Mouse (Mus musculus) CH12.LX (cell line): ENCODE measurements around the gene Shank1. TPM values are rescaled to one million over a fixed set of nuclear protein-coding genes. Genes with fewer than 3 reads are reported as not detected.

Experiments
- DNase-seq: peaks from one replicate; pipeline ENCODE4 v3.0.0-alpha.2; 2013; ENCODE audit errors: extremely low read depth
- H3K27ac ChIP-seq: 2 replicates; pipeline ENCODE4 v1.5.1; 2012; ENCODE audit warnings: low read depth, mild to moderate bottlenecking, control low read depth, moderate library complexity; ENCODE audit not compliant: insufficient read depth
- H3K27me3 ChIP-seq: replicated peaks from 2 replicates; pipeline ENCODE3; 2012; ENCODE audit warnings: inconsistent platforms
- H3K36me3 ChIP-seq, 2 experiments: replicated peaks in 1 of 2; 2 replicates each; pipeline versions ENCODE3 to v1.6.1; 2012; ENCODE audit warnings: inconsistent platforms in 1 of 2, low read length in 1 of 2, mild to moderate bottlenecking in 1 of 2, mixed read lengths in 1 of 2, moderate library complexity in 1 of 2; ENCODE audit not compliant: control insufficient read depth in 1 of 2, insufficient read depth in 1 of 2
- H3K4me1 ChIP-seq, 2 experiments: 2 replicates each; pipeline ENCODE4 v1.6.1; 2012; ENCODE audit warnings: inconsistent platforms in 1 of 2, moderate library complexity in 1 of 2; ENCODE audit not compliant: insufficient read depth in 2 of 2, control insufficient read depth in 1 of 2
- H3K4me2 ChIP-seq: 2 replicates; pipeline ENCODE4 v1.6.1; 2012; ENCODE audit warnings: low read depth, mild to moderate bottlenecking, control low read depth; ENCODE audit not compliant: poor library complexity, insufficient read depth, severe bottlenecking
- H3K4me3 ChIP-seq, 3 experiments: fragments of 150-350 bp in 1 of 3; sonication (generic) in 1 of 3; replicated peaks in 1 of 3; 2 replicates each; pipeline versions ENCODE3 to v1.5.1; 2011 to 2012; ENCODE audit warnings: low read depth in 2 of 3, low read length in 2 of 3, mild to moderate bottlenecking in 2 of 3, moderate library complexity in 2 of 3, control low read depth in 1 of 3, improper control_type of control experiment in 1 of 3, inconsistent platforms in 1 of 3, mixed read lengths in 1 of 3; ENCODE audit not compliant: poor library complexity in 1 of 3
- H3K79me2 ChIP-seq: replicated peaks from 2 replicates; pipeline ENCODE4 v1.6.1; 2012; ENCODE audit warnings: mild to moderate bottlenecking, moderate library complexity; ENCODE audit not compliant: control insufficient read depth, poor library complexity, insufficient read depth, severe bottlenecking; ENCODE audit errors: extremely low read depth
- H3K9ac ChIP-seq: 2 replicates; pipeline ENCODE4 v1.6.1; 2012; ENCODE audit warnings: low read depth, mild to moderate bottlenecking, control low read depth, moderate library complexity; ENCODE audit not compliant: insufficient read depth
- H3K9me3 ChIP-seq: replicated peaks from 2 replicates; pipeline ENCODE3; 2012; ENCODE audit warnings: low read length, inconsistent platforms, mixed read lengths
- BHLHE40 ChIP-seq: IDR thresholded peaks from 2 replicates; pipeline ENCODE4 v1.6.1; 2011; ENCODE audit warnings: mild to moderate bottlenecking, low read depth, low read length, improper control_type of control experiment
- CHD1 ChIP-seq: IDR thresholded peaks from 2 replicates; pipeline ENCODE4 v1.6.1; 2012; ENCODE audit warnings: low read depth, low read length, improper control_type of control experiment, inconsistent platforms
- CHD2 ChIP-seq: IDR thresholded peaks from 2 replicates; pipeline ENCODE4 v1.6.1; 2011; ENCODE audit warnings: low read length, improper control_type of control experiment
- ELF1 ChIP-seq: IDR thresholded peaks from 2 replicates; pipeline ENCODE4 v1.6.1; 2014; ENCODE audit warnings: low read depth, mild to moderate bottlenecking, inconsistent platforms, low read length, improper control_type of control experiment
- EP300 ChIP-seq: IDR thresholded peaks from 2 replicates; pipeline ENCODE4 v1.6.1; 2011; ENCODE audit warnings: low read length, improper control_type of control experiment
- ETS1 ChIP-seq: conservative IDR thresholded peaks from 2 replicates; pipeline ENCODE4 v1.6.1; 2012; ENCODE audit warnings: low read depth, mild to moderate bottlenecking, inconsistent platforms, low read length, improper control_type of control experiment, moderate library complexity
- IRF4 ChIP-seq: IDR thresholded peaks from 2 replicates; pipeline ENCODE4 v1.6.1; 2014; ENCODE audit warnings: low read depth, mild to moderate bottlenecking, inconsistent platforms, low read length, improper control_type of control experiment
- JUN ChIP-seq: IDR thresholded peaks from 2 replicates; pipeline ENCODE4 v1.6.1; 2011; ENCODE audit warnings: low read depth, mild to moderate bottlenecking, low read length, improper control_type of control experiment, moderate library complexity; ENCODE audit not compliant: insufficient read depth
- JUND ChIP-seq: conservative IDR thresholded peaks from 2 replicates; pipeline ENCODE4 v1.6.1; 2011; ENCODE audit warnings: low read depth, low read length, improper control_type of control experiment
- KAT2A ChIP-seq: IDR thresholded peaks from 2 replicates; pipeline ENCODE4 v1.6.1; 2012; ENCODE audit warnings: low read length, improper control_type of control experiment, inconsistent platforms; ENCODE audit not compliant: insufficient replicate concordance
- MAFK ChIP-seq: IDR thresholded peaks from 2 replicates; pipeline ENCODE4 v1.6.1; 2011; ENCODE audit warnings: low read length, improper control_type of control experiment; ENCODE audit not compliant: insufficient replicate concordance
- MAX ChIP-seq: IDR thresholded peaks from 2 replicates; pipeline ENCODE4 v1.6.1; 2011; ENCODE audit warnings: low read length, improper control_type of control experiment
- MEF2A ChIP-seq: IDR thresholded peaks from 2 replicates; pipeline ENCODE4 v1.6.1; 2014; ENCODE audit warnings: low read depth, mild to moderate bottlenecking, inconsistent platforms, low read length, improper control_type of control experiment, borderline replicate concordance
- MXI1 ChIP-seq: IDR thresholded peaks from 2 replicates; pipeline ENCODE4 v1.6.1; 2011; ENCODE audit warnings: mild to moderate bottlenecking, low read depth, low read length, improper control_type of control experiment
- MYC ChIP-seq: IDR thresholded peaks from 2 replicates; pipeline ENCODE4 v1.6.1; 2011; ENCODE audit warnings: low read depth, mild to moderate bottlenecking, improper control_type of control experiment, low read length
- NELFE ChIP-seq: IDR thresholded peaks from 2 replicates; pipeline ENCODE4 v1.6.1; 2011; ENCODE audit warnings: low read depth, low read length, improper control_type of control experiment
- NRF1 ChIP-seq: IDR thresholded peaks from 2 replicates; pipeline ENCODE4 v1.6.1; 2014; ENCODE audit warnings: low read depth, mild to moderate bottlenecking, inconsistent platforms, low read length, improper control_type of control experiment, moderate library complexity
- POLR2A ChIP-seq: IDR thresholded peaks from 2 replicates; pipeline ENCODE4 v1.6.1; 2011; ENCODE audit warnings: low read depth, mild to moderate bottlenecking, improper control_type of control experiment, low read length
- POLR2AphosphoS2 ChIP-seq: IDR thresholded peaks from 2 replicates; pipeline ENCODE4 v1.6.1; 2011; ENCODE audit warnings: low read depth, low read length, improper control_type of control experiment
- RAD21 ChIP-seq: IDR thresholded peaks from 2 replicates; pipeline ENCODE4 v1.6.1; 2011; ENCODE audit warnings: low read depth, mild to moderate bottlenecking, low read length, improper control_type of control experiment, moderate library complexity
- RCOR1 ChIP-seq: conservative IDR thresholded peaks from 2 replicates; pipeline ENCODE4 v1.6.1; 2012; ENCODE audit warnings: low read depth, mild to moderate bottlenecking, inconsistent platforms, low read length, improper control_type of control experiment
- SIN3A ChIP-seq: IDR thresholded peaks from 2 replicates; pipeline ENCODE4 v1.6.1; 2012; ENCODE audit warnings: low read length, improper control_type of control experiment, inconsistent platforms
- SMC3 ChIP-seq: IDR thresholded peaks from 2 replicates; pipeline ENCODE4 v1.6.1; 2011; ENCODE audit warnings: low read depth, low read length, improper control_type of control experiment
- TBP ChIP-seq: conservative IDR thresholded peaks from 2 replicates; pipeline ENCODE4 v1.6.1; 2011; ENCODE audit warnings: low read depth, low read length, improper control_type of control experiment
- TCF12 ChIP-seq: IDR thresholded peaks from 2 replicates; pipeline ENCODE4 v1.6.1; 2014; ENCODE audit warnings: low read depth, mild to moderate bottlenecking, inconsistent platforms, low read length, improper control_type of control experiment
- UBTF ChIP-seq: IDR thresholded peaks from 2 replicates; pipeline ENCODE4 v1.6.1; 2012; ENCODE audit warnings: low read depth, mild to moderate bottlenecking, inconsistent platforms, low read length, improper control_type of control experiment, moderate library complexity
- USF2 ChIP-seq: conservative IDR thresholded peaks from 2 replicates; pipeline ENCODE4 v1.6.1; 2011; ENCODE audit warnings: low read depth, low read length, improper control_type of control experiment
- ZC3H11A ChIP-seq: IDR thresholded peaks from 2 replicates; pipeline ENCODE4 v1.6.1; 2012; ENCODE audit warnings: low read depth, mild to moderate bottlenecking, inconsistent platforms, low read length, improper control_type of control experiment
- ZKSCAN1 ChIP-seq: IDR thresholded peaks from 2 replicates; pipeline ENCODE4 v1.6.1; 2012; ENCODE audit warnings: low read depth, inconsistent platforms, low read length, improper control_type of control experiment, borderline replicate concordance
- ZMIZ1 ChIP-seq: IDR thresholded peaks from 2 replicates; pipeline ENCODE4 v1.6.1; 2012; ENCODE audit warnings: low read depth, mild to moderate bottlenecking, inconsistent platforms, low read length, improper control_type of control experiment
- ZNF384 ChIP-seq: IDR thresholded peaks from 2 replicates; pipeline ENCODE4 v1.6.1; 2012; ENCODE audit warnings: low read depth, low read length, improper control_type of control experiment, inconsistent platforms
- dilution Hi-C: fragments of 300-500 bp; cut with MboI; formaldehyde crosslinking; loops from 2 replicates; pipeline ENCODE4 v1.14.3; 2020; ENCODE audit warnings: low sequenced_read_pairs; ENCODE audit not compliant: extremely low pct_unique_long_range_greater_than_20kb, extremely low pct_ligation_motif_present
- in situ Hi-C: fragments of 300-500 bp; cut with MboI; formaldehyde crosslinking; loops from 3 replicates; pipeline ENCODE4 v1.14.3; 2019; ENCODE audit warnings: low sequenced_read_pairs, low pct_ligation_motif_present, low pct_unique_long_range_greater_than_20kb, mixed read lengths
- polyA plus RNA-seq: library from polyadenylated mRNA; unstranded; fragments of >175 nt; gene quantifications from 2 replicates; pipeline ENCODE4 v1.2.1, GENCODE M21; 2012; ENCODE audit warnings: low read depth; ENCODE audit not compliant: insufficient read length
- total RNA-seq, 2 experiments: library from RNA; depleted of rRNA; stranded (reverse); fragments of 300-350 nt in 1 of 2; fragments of >200 nt in 1 of 2; gene quantifications; 2 replicates each; pipeline ENCODE4 v1.2.3; 2012 to 2014

The Shank1 gene
- total and polyA plus RNA-seq, 3 experiments = under 0.01 to 0.07 TPM; not detected in 1

GRCm38 (mm10) chr7:44310878-44311712, 1.0 kb downstream of the Shank1 start:
- Histone ChIP-seq H3K36me3 (no peaks in the 10 kb centered on the region), H3K27ac (no peak overlapping the region), H3K27me3 (peaks cover 74% of the 10 kb centered on the region), H3K9me3 (no peaks in the 10 kb centered on the region), H3K4me2 (peak overlapping the region; percentile 22), H3K9ac (no peak overlapping the region), H3K4me1 (peaks cover 16 to 45% of the 10 kb centered on the region in 2 experiments), H3K79me2 (no peaks in the 10 kb centered on the region), H3K4me3 (peak overlapping the region in 1 of 3 experiments; percentile 17)
- dilution Hi-C loops = no loop called here
- DNase-seq = peak; percentile 15
- TF ChIP-seq TCF12 (0 out of 2 replicates have a peak, but pooled peaks have one; percentile 11), KAT2A (no peak)
- in situ Hi-C loops = no loop called here

- dilution Hi-C loops (no loop called here), in situ Hi-C loops (no loop called here)
- H3K27ac ChIP-seq = no peak overlapping the region
- no peaks in the 10 kb centered on the region for H3K9me3 ChIP-seq
- DNase-seq = peak; percentile 70
- peak overlapping the region; percentile 22; the same call in 1 of the 2 replicates for H3K4me2 ChIP-seq
- H3K4me3 ChIP-seq = no peak overlapping the region
- H3K27me3 ChIP-seq = peaks cover 67% of the 10 kb centered on the region
- H3K36me3 ChIP-seq = no peaks in the 10 kb centered on the region
- no peaks in the 10 kb centered on the region for H3K79me2 ChIP-seq
- H3K4me1 ChIP-seq = peaks cover 17 to 45% of the 10 kb centered on the region in 2 experiments
- H3K9ac ChIP-seq = no peak overlapping the region
- no peak for TF ChIP-seq ZNF384
- TF ChIP-seq JUND = no peak
- no peak for TF ChIP-seq IRF4
- TF ChIP-seq NRF1 = no peak
- peak; percentile 67; the same call in 1 of the 2 replicates for TF ChIP-seq MYC
- no peak for TF ChIP-seq JUN
- TF ChIP-seq RCOR1 = no peak
- TF ChIP-seq NELFE = no peak
- 0 out of 2 replicates have a peak, but pooled peaks have one; percentile 11 for TF ChIP-seq TCF12
- TF ChIP-seq ZKSCAN1 = no peak
- TF ChIP-seq SIN3A = no peak
- no peak for TF ChIP-seq ZC3H11A
- no peak for TF ChIP-seq MAFK
- no peak for TF ChIP-seq UBTF
- no peak for TF ChIP-seq EP300
- TF ChIP-seq ELF1 = no peak
- TF ChIP-seq POLR2AphosphoS2 = no peak
- TF ChIP-seq POLR2A = no peak
- no peak for TF ChIP-seq ETS1
- TF ChIP-seq TBP = no peak
- no peak for TF ChIP-seq CHD2
- TF ChIP-seq ZMIZ1 = no peak
- no peak for TF ChIP-seq USF2
- 0 out of 2 replicates have a peak, but pooled peaks have one; percentile 14 for TF ChIP-seq MXI1
- peak; percentile 71 for TF ChIP-seq SMC3
- no peak for TF ChIP-seq BHLHE40
- TF ChIP-seq MAX = peak; percentile 73
- TF ChIP-seq RAD21 = peak; percentile 52
- no peak for TF ChIP-seq CHD1
- TF ChIP-seq MEF2A = no peak
These were observed 1.8 kb downstream of the Shank1 start for GRCm38 (mm10) chr7:44311713-44312304.
